Mouse (Mus musculus) CH12.LX (cell line): Measurements from ENCODE around the gene Cpne8. TPM values are rescaled to one million over a fixed set of nuclear protein-coding genes. Genes with fewer than 3 reads are reported as not detected.

Source experiments
- DNase-seq: peaks from one replicate; pipeline ENCODE4 v3.0.0-alpha.2; 2013; ENCODE audit errors: extremely low read depth
- H3K27ac ChIP-seq: 2 replicates; pipeline ENCODE4 v1.5.1; 2012; ENCODE audit warnings: low read depth, mild to moderate bottlenecking, control low read depth, moderate library complexity; ENCODE audit not compliant: insufficient read depth
- H3K27me3 ChIP-seq: replicated peaks from 2 replicates; pipeline ENCODE3; 2012; ENCODE audit warnings: inconsistent platforms
- H3K36me3 ChIP-seq, 2 experiments: replicated peaks in 1 of 2; 2 replicates each; pipeline versions ENCODE3 to v1.6.1; 2012; ENCODE audit warnings: inconsistent platforms in 1 of 2, low read length in 1 of 2, mild to moderate bottlenecking in 1 of 2, mixed read lengths in 1 of 2, moderate library complexity in 1 of 2; ENCODE audit not compliant: control insufficient read depth in 1 of 2, insufficient read depth in 1 of 2
- H3K4me1 ChIP-seq, 2 experiments: 2 replicates each; pipeline ENCODE4 v1.6.1; 2012; ENCODE audit warnings: inconsistent platforms in 1 of 2, moderate library complexity in 1 of 2; ENCODE audit not compliant: insufficient read depth in 2 of 2, control insufficient read depth in 1 of 2
- H3K4me2 ChIP-seq: 2 replicates; pipeline ENCODE4 v1.6.1; 2012; ENCODE audit warnings: low read depth, mild to moderate bottlenecking, control low read depth; ENCODE audit not compliant: poor library complexity, insufficient read depth, severe bottlenecking
- H3K4me3 ChIP-seq, 3 experiments: fragments of 150-350 bp in 1 of 3; sonication (generic) in 1 of 3; replicated peaks in 1 of 3; 2 replicates each; pipeline versions ENCODE3 to v1.5.1; 2011 to 2012; ENCODE audit warnings: low read depth in 2 of 3, low read length in 2 of 3, mild to moderate bottlenecking in 2 of 3, moderate library complexity in 2 of 3, control low read depth in 1 of 3, improper control_type of control experiment in 1 of 3, inconsistent platforms in 1 of 3, mixed read lengths in 1 of 3; ENCODE audit not compliant: poor library complexity in 1 of 3
- H3K79me2 ChIP-seq: replicated peaks from 2 replicates; pipeline ENCODE4 v1.6.1; 2012; ENCODE audit warnings: mild to moderate bottlenecking, moderate library complexity; ENCODE audit not compliant: control insufficient read depth, poor library complexity, insufficient read depth, severe bottlenecking; ENCODE audit errors: extremely low read depth
- H3K9ac ChIP-seq: 2 replicates; pipeline ENCODE4 v1.6.1; 2012; ENCODE audit warnings: low read depth, mild to moderate bottlenecking, control low read depth, moderate library complexity; ENCODE audit not compliant: insufficient read depth
- H3K9me3 ChIP-seq: replicated peaks from 2 replicates; pipeline ENCODE3; 2012; ENCODE audit warnings: low read length, inconsistent platforms, mixed read lengths
- CHD1 ChIP-seq: IDR thresholded peaks from 2 replicates; pipeline ENCODE4 v1.6.1; 2012; ENCODE audit warnings: low read depth, low read length, improper control_type of control experiment, inconsistent platforms
- JUN ChIP-seq: IDR thresholded peaks from 2 replicates; pipeline ENCODE4 v1.6.1; 2011; ENCODE audit warnings: low read depth, mild to moderate bottlenecking, low read length, improper control_type of control experiment, moderate library complexity; ENCODE audit not compliant: insufficient read depth
- MAFK ChIP-seq: IDR thresholded peaks from 2 replicates; pipeline ENCODE4 v1.6.1; 2011; ENCODE audit warnings: low read length, improper control_type of control experiment; ENCODE audit not compliant: insufficient replicate concordance
- MAZ ChIP-seq: IDR thresholded peaks from 2 replicates; pipeline ENCODE4 v1.6.1; 2012; ENCODE audit warnings: low read depth, mild to moderate bottlenecking, inconsistent platforms, low read length, improper control_type of control experiment, moderate library complexity
- MEF2A ChIP-seq: IDR thresholded peaks from 2 replicates; pipeline ENCODE4 v1.6.1; 2014; ENCODE audit warnings: low read depth, mild to moderate bottlenecking, inconsistent platforms, low read length, improper control_type of control experiment, borderline replicate concordance
- MXI1 ChIP-seq: IDR thresholded peaks from 2 replicates; pipeline ENCODE4 v1.6.1; 2011; ENCODE audit warnings: mild to moderate bottlenecking, low read depth, low read length, improper control_type of control experiment
- MYC ChIP-seq: IDR thresholded peaks from 2 replicates; pipeline ENCODE4 v1.6.1; 2011; ENCODE audit warnings: low read depth, mild to moderate bottlenecking, improper control_type of control experiment, low read length
- NELFE ChIP-seq: IDR thresholded peaks from 2 replicates; pipeline ENCODE4 v1.6.1; 2011; ENCODE audit warnings: low read depth, low read length, improper control_type of control experiment
- PAX5 ChIP-seq: IDR thresholded peaks from 2 replicates; pipeline ENCODE4 v1.6.1; 2012; ENCODE audit warnings: low read length, inconsistent platforms, mixed read lengths
- POLR2AphosphoS2 ChIP-seq: IDR thresholded peaks from 2 replicates; pipeline ENCODE4 v1.6.1; 2011; ENCODE audit warnings: low read depth, low read length, improper control_type of control experiment
- RCOR1 ChIP-seq: conservative IDR thresholded peaks from 2 replicates; pipeline ENCODE4 v1.6.1; 2012; ENCODE audit warnings: low read depth, mild to moderate bottlenecking, inconsistent platforms, low read length, improper control_type of control experiment
- SIN3A ChIP-seq: IDR thresholded peaks from 2 replicates; pipeline ENCODE4 v1.6.1; 2012; ENCODE audit warnings: low read length, improper control_type of control experiment, inconsistent platforms
- SMC3 ChIP-seq: IDR thresholded peaks from 2 replicates; pipeline ENCODE4 v1.6.1; 2011; ENCODE audit warnings: low read depth, low read length, improper control_type of control experiment
- TCF12 ChIP-seq: IDR thresholded peaks from 2 replicates; pipeline ENCODE4 v1.6.1; 2014; ENCODE audit warnings: low read depth, mild to moderate bottlenecking, inconsistent platforms, low read length, improper control_type of control experiment
- USF1 ChIP-seq: IDR thresholded peaks from 2 replicates; pipeline ENCODE4 v1.6.1; 2014; ENCODE audit warnings: low read depth, mild to moderate bottlenecking, inconsistent platforms, low read length, improper control_type of control experiment
- USF2 ChIP-seq: conservative IDR thresholded peaks from 2 replicates; pipeline ENCODE4 v1.6.1; 2011; ENCODE audit warnings: low read depth, low read length, improper control_type of control experiment
- ZC3H11A ChIP-seq: IDR thresholded peaks from 2 replicates; pipeline ENCODE4 v1.6.1; 2012; ENCODE audit warnings: low read depth, mild to moderate bottlenecking, inconsistent platforms, low read length, improper control_type of control experiment
- dilution Hi-C: fragments of 300-500 bp; cut with MboI; formaldehyde crosslinking; loops from 2 replicates; pipeline ENCODE4 v1.14.3; 2020; ENCODE audit warnings: low sequenced_read_pairs; ENCODE audit not compliant: extremely low pct_unique_long_range_greater_than_20kb, extremely low pct_ligation_motif_present
- in situ Hi-C: fragments of 300-500 bp; cut with MboI; formaldehyde crosslinking; loops from 3 replicates; pipeline ENCODE4 v1.14.3; 2019; ENCODE audit warnings: low sequenced_read_pairs, low pct_ligation_motif_present, low pct_unique_long_range_greater_than_20kb, mixed read lengths
- polyA plus RNA-seq: library from polyadenylated mRNA; unstranded; fragments of >175 nt; gene quantifications from 2 replicates; pipeline ENCODE4 v1.2.1, GENCODE M21; 2012; ENCODE audit warnings: low read depth; ENCODE audit not compliant: insufficient read length
- total RNA-seq, 2 experiments: library from RNA; depleted of rRNA; stranded (reverse); fragments of 300-350 nt in 1 of 2; fragments of >200 nt in 1 of 2; gene quantifications; 2 replicates each; pipeline ENCODE4 v1.2.3; 2012 to 2014

Gene Cpne8
- total and polyA plus RNA-seq, 3 experiments = 0.66 to 7.1 (median 1.2) TPM

DNA sequence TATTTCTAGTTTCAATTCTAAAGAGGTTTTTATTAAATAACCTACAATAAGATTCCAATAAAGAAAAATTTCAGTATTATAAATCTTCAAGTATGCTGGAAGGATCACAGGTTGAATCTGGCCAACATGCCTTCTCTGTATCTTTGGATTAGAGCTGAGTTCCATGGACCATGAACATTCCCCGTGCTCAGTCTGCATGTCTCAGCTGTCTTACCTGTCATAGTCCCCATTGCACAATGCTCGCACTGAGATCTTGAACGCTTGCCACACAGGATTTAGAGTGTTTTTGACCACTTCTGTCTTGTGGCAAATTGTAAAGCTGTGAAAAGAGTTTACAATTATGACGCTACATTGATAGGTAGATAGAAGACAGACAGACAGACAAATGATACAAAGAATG lies 110.0 kb downstream of the Cpne8 start:
- in situ Hi-C loops (no loop called here), dilution Hi-C loops (no loop called here)
- Histone ChIP-seq H3K79me2 (no peaks in the 10 kb centered on the region), H3K9me3 (peaks cover 31% of the 10 kb centered on the region), H3K4me2 (no peak overlapping the region), H3K27me3 (no peaks in the 10 kb centered on the region), H3K4me3 (no peak overlapping the region), H3K9ac (no peak overlapping the region), H3K4me1 (no peaks in the 10 kb centered on the region), H3K36me3 (no peaks in the 10 kb centered on the region), H3K27ac (no peak overlapping the region)
- TF ChIP-seq USF1 = no peak
- DNase-seq = no peak

DNA sequence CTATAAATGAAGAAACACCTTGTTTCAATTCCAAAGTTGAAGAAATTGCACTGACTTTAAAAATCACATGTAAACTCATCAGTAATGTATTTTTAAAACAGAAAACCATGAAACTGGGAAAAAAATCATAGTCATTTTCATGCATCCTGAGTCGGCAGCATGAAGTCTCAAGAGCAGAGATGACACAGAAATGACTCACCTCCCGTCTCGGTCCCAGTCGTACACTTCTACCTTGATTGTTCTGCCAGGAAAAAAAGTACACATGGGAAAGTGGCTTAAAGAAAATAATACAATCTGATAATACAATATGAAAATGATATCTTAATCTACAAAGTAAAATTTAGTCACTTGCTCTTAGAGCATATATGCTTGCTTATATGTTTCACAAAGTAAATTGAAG lies 111.2 kb downstream of the Cpne8 start:
- H3K36me3 ChIP-seq = no peaks in the 10 kb centered on the region
- no peak overlapping the region for H3K4me2 ChIP-seq
- no peak overlapping the region for H3K27ac ChIP-seq
- dilution Hi-C loops (no loop called here), in situ Hi-C loops (no loop called here)
- H3K79me2 ChIP-seq = no peaks in the 10 kb centered on the region
- TF ChIP-seq MYC (no peak), MAFK (no peak), USF2 (no peak), TCF12 (no peak), ZC3H11A (no peak), MAZ (no peak), SMC3 (no peak), JUN (no peak), USF1 (no peak), SIN3A (no peak), NELFE (no peak), CHD1 (no peak), RCOR1 (no peak), MEF2A (no peak), PAX5 (no peak), MXI1 (no peak), POLR2AphosphoS2 (no peak)
- no peaks in the 10 kb centered on the region for H3K27me3 ChIP-seq
- no peak for DNase-seq
- H3K4me3 ChIP-seq = no peak overlapping the region
- H3K9me3 ChIP-seq = peaks cover 26% of the 10 kb centered on the region
- no peaks in the 10 kb centered on the region for H3K4me1 ChIP-seq
- no peak overlapping the region for H3K9ac ChIP-seq
